Mouse (Mus musculus) liver, embryonic 14.5 days (tissue): Measurements from ENCODE around the gene Alg2. TPM values are rescaled to one million over a fixed set of nuclear protein-coding genes. Genes with fewer than 3 reads are reported as not detected.

ENCODE experiments used
- ATAC-seq: fragments of 200-750 bp; cut with Nextera tagmentation; 2 replicates; pipeline ENCODE4 v1.8.0; 2017; ENCODE audit warnings: moderate number of reproducible peaks, mild to moderate bottlenecking, moderate library complexity; ENCODE audit not compliant: insufficient read depth
- DNase-seq, 3 experiments: peaks; one replicate each; pipeline ENCODE4 v3.0.0-alpha.2; 2012 to 2013; ENCODE audit warnings: low read depth in 3 of 3, low spot score in 3 of 3
- H3K27ac ChIP-seq: fragments of 300-500 bp; sonication (generic); 2 replicates; pipeline ENCODE4 v1.5.1; 2014; ENCODE audit warnings: moderate library complexity, mild to moderate bottlenecking, control low read depth, inconsistent platforms
- H3K27me3 ChIP-seq: fragments of 300-500 bp; sonication (generic); 2 replicates; pipeline ENCODE4 v1.6.1; 2014; ENCODE audit warnings: mild to moderate bottlenecking, low read length, moderate library complexity; ENCODE audit not compliant: control insufficient read depth, insufficient read depth
- H3K36me3 ChIP-seq: fragments of 300-500 bp; sonication (generic); replicated peaks from 2 replicates; pipeline ENCODE4 v1.6.1; 2014; ENCODE audit warnings: low read depth; ENCODE audit not compliant: control insufficient read depth, insufficient read depth
- H3K4me1 ChIP-seq, 2 experiments: fragments of 200-500 bp in 1 of 2; fragments of 300-500 bp in 1 of 2; sonication (generic) in 1 of 2; replicated peaks; 2 replicates each; pipeline ENCODE4 v1.6.1; 2012 to 2014; ENCODE audit warnings: antibody characterized with exemption in 1 of 2, inconsistent platforms in 1 of 2, low read length in 1 of 2; ENCODE audit not compliant: control insufficient read depth in 2 of 2, insufficient read depth in 2 of 2
- H3K4me2 ChIP-seq: fragments of 300-500 bp; sonication (generic); 2 replicates; pipeline ENCODE4 v1.6.1; 2014; ENCODE audit warnings: low read depth, mild to moderate bottlenecking, control low read depth, moderate library complexity
- H3K4me3 ChIP-seq, 2 experiments: fragments of 200-500 bp in 1 of 2; fragments of 300-500 bp in 1 of 2; sonication (generic) in 1 of 2; 2 replicates each; pipeline ENCODE4 v1.5.1; 2012 to 2014; ENCODE audit warnings: low read depth in 2 of 2, low read length in 2 of 2, mild to moderate bottlenecking in 2 of 2, control low read depth in 1 of 2, inconsistent platforms in 1 of 2, moderate library complexity in 1 of 2; ENCODE audit not compliant: insufficient read depth in 1 of 2
- H3K9ac ChIP-seq: fragments of 300-500 bp; sonication (generic); replicated peaks from 2 replicates; pipeline ENCODE4 v1.6.1; 2014; ENCODE audit warnings: mild to moderate bottlenecking, control low read depth, moderate library complexity
- H3K9me3 ChIP-seq: fragments of 300-500 bp; sonication (generic); 2 replicates; pipeline ENCODE4 v1.6.1; 2016; ENCODE audit warnings: low read length, mixed read lengths; ENCODE audit not compliant: control insufficient read depth
- CTCF ChIP-seq: IDR thresholded peaks from 2 replicates; pipeline ENCODE4 v1.5.1; 2016; ENCODE audit warnings: antibody characterized with exemption, low read depth, control low read depth
- EP300 ChIP-seq: IDR thresholded peaks from 2 replicates; pipeline ENCODE4 v1.6.1; 2016; ENCODE audit warnings: antibody characterized with exemption, low read depth
- WGBS: fragments of 180-500 bp; shearing (Covaris S2); extraction: QIAGEN DNeasy Blood & Tissue Kit; methylation state at CpG from one replicate; pipeline ENCODE4 v1.1.7; 2014; ENCODE audit not compliant: insufficient replicate concordance; 5-methylcytosine and 5-hydroxymethylcytosine counted together
- polyA plus RNA-seq, 2 experiments: library from polyadenylated mRNA; depleted of rRNA in 1 of 2; stranded (reverse) in 1 of 2; unstranded in 1 of 2; fragments of >200 nt; fragmentation: Nextera tagmentation in 1 of 2; extraction: Ambion mirVana in 1 of 2; gene quantifications; 2 replicates each; pipeline versions ENCODE4 v1.2.1 to v1.2.3; 2012 to 2014

Alg2 gene
- polyA plus RNA-seq, 2 experiments, result 5.9 to 12.0 TPM

DNA sequence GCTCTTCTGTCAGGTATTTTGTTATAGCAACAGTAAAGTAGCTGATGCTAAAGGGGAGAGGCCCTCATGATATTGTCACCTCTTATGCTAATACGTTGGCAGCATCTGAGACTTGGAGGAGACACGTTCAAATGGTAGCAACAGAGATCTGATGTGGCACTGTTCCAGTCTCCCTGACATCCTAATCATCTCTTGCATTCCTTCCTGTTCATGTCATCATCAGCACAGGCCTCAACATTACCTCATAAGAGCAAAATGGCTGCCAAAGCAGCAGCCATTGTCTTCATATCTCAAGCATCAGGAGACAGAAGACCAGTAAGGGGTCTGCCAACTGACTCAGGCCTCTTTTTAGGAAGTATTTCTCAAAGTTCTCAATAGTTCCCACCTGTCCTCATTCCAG, 20.6 kb upstream of the Alg2 start:
- ATAC-seq, result no peak
- 28% methylated on average over 2 of the region's 2 CpGs for WGBS

DNA sequence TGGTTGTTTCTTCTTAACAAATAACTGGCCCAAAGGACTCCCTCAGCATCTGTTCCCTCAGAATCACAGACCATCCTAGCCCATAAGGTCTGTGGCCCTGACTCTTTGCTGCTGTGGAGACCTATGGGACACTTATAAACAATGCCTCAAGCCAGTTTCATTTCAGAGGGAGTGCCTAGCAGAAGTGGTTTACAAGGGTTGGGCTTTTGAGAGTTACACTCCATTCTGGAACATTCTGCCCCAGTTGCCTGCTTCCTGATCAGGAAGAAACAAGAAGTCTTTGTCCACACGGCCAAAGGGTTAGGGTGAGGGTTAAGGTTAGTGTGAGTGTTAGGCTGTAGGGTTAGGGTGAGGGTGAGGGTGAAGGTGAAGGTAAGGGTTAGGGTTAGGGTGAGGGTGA, 20.0 kb upstream of the Alg2 start:
- no peaks in the 10 kb centered on the region for H3K4me1 ChIP-seq
- ATAC-seq, result no peak
- no peak overlapping the region for H3K9ac ChIP-seq
- no peaks in the 10 kb centered on the region for H3K27me3 ChIP-seq
- TF ChIP-seq CTCF (no peak), EP300 (no peak)
- H3K36me3 ChIP-seq, result no peaks in the 10 kb centered on the region
- 52% methylated on average over 1 of the region's 1 CpGs for WGBS
- H3K4me3 ChIP-seq, result no peak overlapping the region
- H3K4me2 ChIP-seq, result no peak overlapping the region
- no peak overlapping the region for H3K27ac ChIP-seq
- H3K9me3 ChIP-seq, result no peaks in the 10 kb centered on the region
- DNase-seq, result no peak

More for the DNA sequence above, 20.6 kb upstream of the Alg2 start:
- no peaks in the 10 kb centered on the region for H3K4me1 ChIP-seq
- H3K27me3 ChIP-seq, result no peaks in the 10 kb centered on the region
- DNase-seq, result no peak
- TF ChIP-seq CTCF, result no peak
- H3K4me3 ChIP-seq, result no peak overlapping the region
- no peak overlapping the region for H3K9ac ChIP-seq
- no peak overlapping the region for H3K27ac ChIP-seq
- no peaks in the 10 kb centered on the region for H3K9me3 ChIP-seq
- no peaks in the 10 kb centered on the region for H3K36me3 ChIP-seq
- H3K4me2 ChIP-seq, result no peak overlapping the region

DNA sequence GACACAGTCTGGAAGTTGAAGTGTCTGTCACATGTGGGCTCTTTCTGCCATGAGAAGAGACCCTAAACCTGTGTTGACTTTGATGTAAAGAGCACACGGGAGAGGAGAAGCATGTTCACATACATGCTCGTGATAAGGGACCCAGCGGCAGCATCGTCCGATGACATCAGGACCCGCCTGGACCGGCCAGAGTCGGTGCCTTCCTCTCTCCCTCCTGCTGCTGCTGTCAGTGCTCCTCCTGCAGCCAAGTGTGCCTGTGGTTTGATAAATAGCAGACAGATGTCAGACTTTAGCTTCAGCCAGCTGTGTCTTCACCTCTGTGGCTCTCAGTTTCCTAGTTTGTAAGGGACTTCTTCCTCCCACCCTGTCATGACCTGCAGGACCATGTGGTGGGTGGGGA, 19.3 kb upstream of the Alg2 start:
- whole genome bisulfite sequencing, result 69% methylated on average over 8 of the region's 8 CpGs
- Histone ChIP-seq H3K36me3 (no peaks in the 10 kb centered on the region), H3K9ac (no peak overlapping the region), H3K9me3 (no peaks in the 10 kb centered on the region), H3K27me3 (no peaks in the 10 kb centered on the region), H3K27ac (no peak overlapping the region), H3K4me1 (no peaks in the 10 kb centered on the region), H3K4me2 (no peak overlapping the region), H3K4me3 (no peak overlapping the region)
- ATAC-seq (no peak), DNase-seq (no peak)
- TF ChIP-seq CTCF, result no peak
- no peak for TF ChIP-seq EP300

DNA sequence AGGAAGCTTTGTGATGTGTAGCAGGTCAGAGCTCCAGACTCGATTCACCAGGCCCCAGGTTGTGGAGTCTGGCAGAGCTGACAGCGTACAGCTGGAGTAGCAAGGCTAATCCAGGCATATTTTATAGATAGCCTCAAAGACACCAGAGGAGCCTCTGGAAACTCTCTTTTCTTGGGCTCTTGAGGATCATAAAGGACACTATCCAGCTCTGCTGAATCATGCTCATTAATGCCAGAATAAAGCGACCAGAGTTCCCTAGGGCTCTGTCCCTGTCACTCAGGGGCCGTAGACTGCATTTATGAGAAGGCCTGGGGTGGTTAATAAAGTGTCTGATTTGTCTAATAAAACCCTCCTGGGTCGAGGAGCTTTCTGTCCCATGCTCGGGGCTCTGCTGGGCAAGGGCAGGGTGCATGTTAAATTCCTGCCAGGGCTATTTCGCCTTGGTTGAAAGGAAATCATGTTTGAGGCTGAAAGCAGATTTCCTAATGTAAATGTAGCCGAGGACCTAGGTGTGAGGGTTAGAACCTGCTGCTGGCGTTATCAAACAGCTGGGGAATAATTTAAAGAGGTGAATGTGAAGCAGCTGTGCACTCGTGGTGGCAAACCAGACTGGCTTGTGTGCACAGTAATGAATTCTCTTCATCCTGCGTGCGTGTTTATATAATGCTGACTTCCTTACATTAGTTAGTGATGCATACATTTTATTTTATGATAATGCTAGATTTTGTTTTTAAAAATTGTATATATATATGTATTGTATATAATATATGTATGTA, 18.4 kb upstream of the Alg2 start:
- DNase-seq (no peak), ATAC-seq (no peak)
- Histone ChIP-seq H3K4me1 (no peaks in the 10 kb centered on the region), H3K9me3 (no peaks in the 10 kb centered on the region), H3K4me2 (no peak overlapping the region), H3K4me3 (no peak overlapping the region), H3K36me3 (no peaks in the 10 kb centered on the region), H3K27ac (no peak overlapping the region), H3K27me3 (no peaks in the 10 kb centered on the region), H3K9ac (no peak overlapping the region; the same call in 1 of the 2 replicates)
- TF ChIP-seq EP300 (no peak), CTCF (no peak)
- WGBS, result 53% methylated on average over 12 of the region's 12 CpGs

DNA sequence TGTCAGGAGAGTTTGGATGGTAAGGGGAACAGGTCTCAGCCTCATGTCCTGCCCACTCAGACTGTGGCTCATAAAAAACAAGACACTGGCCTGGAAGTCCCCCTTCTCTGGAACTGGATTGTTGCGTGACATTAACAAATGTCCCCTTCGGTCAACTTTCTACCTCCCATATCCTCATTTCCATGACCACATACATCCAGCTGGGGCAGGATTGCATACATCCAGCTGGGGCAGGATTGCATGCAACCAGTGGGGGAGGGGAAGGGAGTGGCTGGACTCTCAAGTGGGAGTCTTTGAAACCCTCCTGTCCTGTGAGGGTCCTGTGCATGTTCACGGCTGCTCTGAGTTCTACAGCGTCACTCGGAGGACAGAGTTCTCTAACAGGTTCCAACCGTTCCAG, 17.1 kb upstream of the Alg2 start:
- Histone ChIP-seq H3K27me3 (no peaks in the 10 kb centered on the region), H3K36me3 (no peaks in the 10 kb centered on the region), H3K4me2 (no peak overlapping the region), H3K4me1 (no peaks in the 10 kb centered on the region), H3K4me3 (no peak overlapping the region), H3K9me3 (no peaks in the 10 kb centered on the region), H3K27ac (no peak overlapping the region), H3K9ac (no peak overlapping the region)
- no peak for TF ChIP-seq EP300
- no peak for TF ChIP-seq CTCF
- WGBS, result 69% methylated on average over 6 of the region's 6 CpGs
- ATAC-seq (no peak), DNase-seq (no peak)
